Mouse (Mus musculus): ENCODE results near the gene Sertad4. TPM values are rescaled to one million over a fixed set of nuclear protein-coding genes. Genes with fewer than 3 reads are reported as not detected.

Sertad4 gene
- total and polyA plus RNA-seq, 3 experiments, result not detected

GRCm38 (mm10) chr1:192896076-192896475 is 40.5 kb upstream of the Sertad4 start:
- H3K79me2 ChIP-seq (ENCODE audit: control insufficient read depth, insufficient read depth, low read length, poor library complexity), result no peaks in the 10 kb centered on the region
- no peaks in the 10 kb centered on the region for H3K4me1 ChIP-seq (ENCODE audit: control insufficient read depth in 1 of 2, insufficient read depth in 2 of 2, low read length in 2 of 2)
- H3K27me3 ChIP-seq (ENCODE audit: control insufficient read depth in 1 of 2, insufficient read depth in 2 of 2, low read length in 2 of 2), result no peaks in the 10 kb centered on the region

GRCm38 (mm10) chr1:192890716-192891115 is 35.2 kb upstream of the Sertad4 start:
- Histone ChIP-seq H3K27me3 (ENCODE audit: control insufficient read depth in 1 of 2, insufficient read depth in 2 of 2, low read length in 2 of 2) (no peaks in the 10 kb centered on the region), H3K27ac (ENCODE audit: control insufficient read depth, low read depth, low read length) (no peak overlapping the region), H3K4me1 (ENCODE audit: control insufficient read depth in 1 of 2, insufficient read depth in 2 of 2, low read length in 2 of 2) (no peaks in the 10 kb centered on the region), H3K36me3 (ENCODE audit: control insufficient read depth in 1 of 2, insufficient read depth in 2 of 2, low read length in 2 of 2) (peaks cover 0 to 4% of the 10 kb centered on the region in 2 experiments; a peak in 1 of 4 replicates), H3K9me3 (replicated peaks; ENCODE audit: insufficient read depth, low read length) (no peaks in the 10 kb centered on the region), H3K9ac (ENCODE audit: control insufficient read depth, low read depth, low read length, poor library complexity, severe bottlenecking) (no peak overlapping the region), H3K79me2 (ENCODE audit: control insufficient read depth, insufficient read depth, low read length, poor library complexity) (no peaks in the 10 kb centered on the region), H3K4me3 (ENCODE audit: control insufficient read depth in 1 of 2, insufficient read depth in 1 of 2, low read depth in 2 of 2, low read length in 2 of 2) (no peak overlapping the region)
- TF ChIP-seq GABPA (IDR thresholded peaks at IDR 0.05; ENCODE audit: low read depth, low read length), result no peak
- no peak for TF ChIP-seq BHLHE40 (IDR thresholded peaks at IDR 0.05; ENCODE audit: borderline replicate concordance, low read depth, low read length)
- TF ChIP-seq ETS1 (IDR thresholded peaks at IDR 0.05; ENCODE audit: low read depth, low read length), result no peak
- no peak for TF ChIP-seq USF2 (IDR thresholded peaks at IDR 0.05; ENCODE audit: borderline replicate concordance in 1 of 2, insufficient read depth in 1 of 2, low read depth in 1 of 2, low read length in 2 of 2)
- TF ChIP-seq POLR2AphosphoS2 (IDR thresholded peaks at IDR 0.05; ENCODE audit: low read length), result no peak
- no peak for TF ChIP-seq NRF1 (IDR thresholded peaks at IDR 0.05; ENCODE audit: insufficient read depth, low read depth, low read length, poor library complexity, severe bottlenecking)
- no peak for TF ChIP-seq MAX (IDR thresholded peaks at IDR 0.05; ENCODE audit: low read length)
- TF ChIP-seq MXI1 (IDR thresholded peaks at IDR 0.05; ENCODE audit: low read depth, low read length), result no peak
- no peak for DNase-seq (ENCODE audit: low read depth, low spot score)

More at GRCm38 (mm10) chr1:192896076-192896475, 40.5 kb upstream of the Sertad4 start:
- H3K27ac ChIP-seq (ENCODE audit: control insufficient read depth, low read depth, low read length), result no peak overlapping the region
- peaks cover 0 to 4% of the 10 kb centered on the region in 2 experiments; a peak in 1 of 4 replicates for H3K36me3 ChIP-seq (ENCODE audit: control insufficient read depth in 1 of 2, insufficient read depth in 2 of 2, low read length in 2 of 2)
- no peaks in the 10 kb centered on the region for H3K9me3 ChIP-seq (replicated peaks; ENCODE audit: insufficient read depth, low read length)
- H3K9ac ChIP-seq (ENCODE audit: control insufficient read depth, low read depth, low read length, poor library complexity, severe bottlenecking), result no peak overlapping the region
- no peak for DNase-seq (ENCODE audit: low read depth, low spot score)
- H3K4me3 ChIP-seq (ENCODE audit: control insufficient read depth in 1 of 2, insufficient read depth in 1 of 2, low read depth in 2 of 2, low read length in 2 of 2), result no peak overlapping the region
- no peak for TF ChIP-seq TBP (IDR thresholded peaks at IDR 0.05; ENCODE audit: low read depth, low read length)
- TF ChIP-seq HCFC1 (IDR thresholded peaks at IDR 0.05; ENCODE audit: low read depth, low read length), result no peak
- no peak for TF ChIP-seq POLR2AphosphoS2 (IDR thresholded peaks at IDR 0.05; ENCODE audit: low read length)
- no peak for TF ChIP-seq RAD21 (IDR thresholded peaks at IDR 0.05; ENCODE audit: low read depth, low read length)
- no peak for TF ChIP-seq KAT2A (conservative IDR thresholded peaks at IDR 0.05; ENCODE audit: low read depth, low read length)
- no peak for TF ChIP-seq GATA1 (IDR thresholded peaks at IDR 0.05; ENCODE audit: low read depth, low read length)
- TF ChIP-seq ZMIZ1 (IDR thresholded peaks at IDR 0.05; ENCODE audit: low read depth, low read length), result no peak
- TF ChIP-seq SIN3A (IDR thresholded peaks at IDR 0.05; ENCODE audit: low read length), result no peak
- no peak for TF ChIP-seq NRF1 (IDR thresholded peaks at IDR 0.05; ENCODE audit: insufficient read depth, low read depth, low read length, poor library complexity, severe bottlenecking)
- TF ChIP-seq CHD2 (IDR thresholded peaks at IDR 0.05; ENCODE audit: low read length), result no peak
- TF ChIP-seq POLR2AphosphoS5 (IDR thresholded peaks at IDR 0.05; ENCODE audit: borderline replicate concordance, low read depth, low read length), result no peak
- TF ChIP-seq NELFE (IDR thresholded peaks at IDR 0.05; ENCODE audit: low read depth, low read length), result no peak
- no peak for TF ChIP-seq BHLHE40 (IDR thresholded peaks at IDR 0.05; ENCODE audit: borderline replicate concordance, low read depth, low read length)
